Mouse (Mus musculus) limb, embryonic 13.5 days (tissue): Measurements from ENCODE around the gene Fam168a. TPM values are rescaled to one million over a fixed set of nuclear protein-coding genes. Genes with fewer than 3 reads are reported as not detected.

ENCODE experiments used
- ATAC-seq: fragments of 200-750 bp; cut with Nextera tagmentation; 2 replicates; pipeline ENCODE4 v1.8.0; 2017; ENCODE audit warnings: low read depth, moderate number of reproducible peaks, moderate TSS enrichment; ENCODE audit not compliant: low FRiP score
- H3K27ac ChIP-seq: fragments of 300-500 bp; sonication (generic); 2 replicates; pipeline ENCODE4 v1.5.1; 2015; ENCODE audit warnings: inconsistent platforms, mild to moderate bottlenecking, moderate library complexity
- H3K27me3 ChIP-seq: fragments of 300-500 bp; sonication (generic); 2 replicates; pipeline ENCODE4 v1.6.1; 2015; ENCODE audit warnings: mild to moderate bottlenecking, inconsistent platforms
- H3K36me3 ChIP-seq: fragments of 300-500 bp; sonication (generic); 2 replicates; pipeline ENCODE4 v1.6.1; 2015; ENCODE audit warnings: inconsistent platforms, mild to moderate bottlenecking, moderate library complexity
- H3K4me1 ChIP-seq: fragments of 300-500 bp; sonication (generic); 2 replicates; pipeline ENCODE4 v1.6.1; 2015; ENCODE audit warnings: inconsistent platforms
- H3K4me2 ChIP-seq: fragments of 300-500 bp; sonication (generic); replicated peaks from 2 replicates; pipeline ENCODE4 v1.6.1; 2015; ENCODE audit warnings: inconsistent platforms, mild to moderate bottlenecking, moderate library complexity
- H3K4me3 ChIP-seq: fragments of 300-500 bp; sonication (generic); 2 replicates; pipeline ENCODE4 v1.5.1; 2015; ENCODE audit warnings: moderate library complexity, mild to moderate bottlenecking, inconsistent platforms
- H3K9ac ChIP-seq: fragments of 300-500 bp; sonication (generic); 2 replicates; pipeline ENCODE4 v1.6.1; 2015; ENCODE audit warnings: mild to moderate bottlenecking, inconsistent platforms
- H3K9me3 ChIP-seq: fragments of 300-500 bp; sonication (generic); 2 replicates; pipeline ENCODE4 v1.6.1; 2016; ENCODE audit warnings: inconsistent platforms
- WGBS: fragments of 180-500 bp; shearing (Covaris S2); methylation state at CpG from one replicate; pipeline ENCODE4 v1.1.7; 2015; 5-methylcytosine and 5-hydroxymethylcytosine counted together
- polyA plus RNA-seq: library from polyadenylated mRNA; unstranded; fragments of >200 nt; fragmentation: Nextera tagmentation; extraction: Ambion mirVana; gene quantifications from 2 replicates; pipeline ENCODE4 v1.2.1, GENCODE M21; 2015

Fam168a gene
- polyA plus RNA-seq, 1 experiment from 2014 or later = 56.2 TPM

DNA sequence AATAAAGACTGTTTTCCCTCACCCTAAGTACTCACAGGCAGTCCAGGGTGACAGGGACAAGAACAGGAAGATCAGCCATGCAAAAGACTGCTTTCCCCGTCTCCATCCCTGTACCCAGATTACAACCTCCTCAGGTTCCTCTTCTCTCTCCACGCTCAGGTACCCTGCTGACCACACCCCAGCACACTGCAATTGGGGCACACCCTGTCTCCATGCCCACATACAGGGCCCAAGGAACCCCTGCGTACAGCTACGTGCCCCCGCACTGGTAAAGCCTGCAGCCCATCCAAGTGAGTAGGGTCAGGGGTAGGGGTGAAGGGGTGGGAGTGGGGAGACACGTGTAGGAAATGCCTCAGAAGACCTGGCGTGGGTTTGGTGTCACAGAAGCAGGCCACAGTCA lies 128.7 kb downstream of the Fam168a start:
- H3K9ac ChIP-seq = no peak overlapping the region
- no peaks in the 10 kb centered on the region for H3K9me3 ChIP-seq
- no peak overlapping the region for H3K4me2 ChIP-seq
- H3K27me3 ChIP-seq = no peaks in the 10 kb centered on the region
- peaks cover 25% of the 10 kb centered on the region for H3K4me1 ChIP-seq
- WGBS = 90% methylated on average over 7 of the region's 7 CpGs
- no peak overlapping the region for H3K27ac ChIP-seq
- ATAC-seq = no peak
- peaks cover 77% of the 10 kb centered on the region for H3K36me3 ChIP-seq
- H3K4me3 ChIP-seq = no peak overlapping the region

DNA sequence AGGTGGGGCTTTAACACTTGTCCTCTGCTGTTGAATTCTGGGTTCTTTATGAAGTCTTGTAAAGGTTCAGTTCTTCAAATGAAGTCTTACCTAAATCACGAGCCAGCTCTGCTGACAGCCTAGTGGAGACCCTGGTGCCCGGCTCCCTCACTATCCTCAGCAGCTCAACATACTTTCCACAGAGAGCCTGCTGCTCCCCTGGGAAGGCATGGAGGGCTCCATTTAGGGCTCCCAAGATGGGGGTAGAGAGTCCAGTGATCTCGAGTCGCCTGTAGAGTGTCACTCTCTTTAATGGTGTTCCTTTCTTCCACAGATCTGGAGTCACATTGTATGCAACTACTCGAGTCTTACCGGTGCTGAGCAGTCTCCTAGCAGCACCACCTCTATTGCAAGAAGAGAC lies 129.3 kb downstream of the Fam168a start:
- no peak overlapping the region for H3K27ac ChIP-seq
- H3K4me1 ChIP-seq = peaks cover 25% of the 10 kb centered on the region
- ATAC-seq = no peak
- H3K4me2 ChIP-seq = no peak overlapping the region
- peaks cover 77% of the 10 kb centered on the region for H3K36me3 ChIP-seq
- 81% methylated on average over 6 of the region's 6 CpGs for WGBS
- no peak overlapping the region for H3K9ac ChIP-seq
- no peaks in the 10 kb centered on the region for H3K27me3 ChIP-seq
- H3K9me3 ChIP-seq = no peaks in the 10 kb centered on the region
- H3K4me3 ChIP-seq = no peak overlapping the region

DNA sequence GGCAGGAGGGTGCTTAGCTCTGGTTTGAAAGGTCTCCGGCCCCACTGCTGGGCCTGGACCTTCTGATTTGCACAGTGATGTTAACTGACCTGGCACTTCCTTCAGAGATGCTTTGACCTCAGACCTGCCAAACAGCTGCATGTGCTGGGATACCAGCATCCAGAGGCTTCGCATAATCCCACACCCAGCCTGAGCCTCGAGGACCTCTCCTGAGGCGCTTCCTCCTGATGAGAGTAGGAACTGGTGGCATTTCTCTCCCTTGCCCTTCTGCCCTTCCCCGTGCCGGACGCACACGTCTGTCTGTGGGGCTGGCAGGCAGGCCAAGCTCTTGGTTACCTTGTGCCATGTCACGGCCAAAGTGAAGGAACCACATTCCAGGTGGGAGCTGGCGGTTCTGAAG lies 130.2 kb downstream of the Fam168a start:
- no peak overlapping the region; the same call in 1 of the 2 replicates for H3K27ac ChIP-seq
- no peak overlapping the region for H3K4me2 ChIP-seq
- no peak overlapping the region for H3K4me3 ChIP-seq
- peaks cover 25% of the 10 kb centered on the region for H3K4me1 ChIP-seq
- H3K9me3 ChIP-seq = no peaks in the 10 kb centered on the region
- H3K9ac ChIP-seq = no peak overlapping the region
- WGBS = 83% methylated on average over 10 of the region's 10 CpGs
- no peak for ATAC-seq
- no peaks in the 10 kb centered on the region for H3K27me3 ChIP-seq
- peaks cover 73% of the 10 kb centered on the region for H3K36me3 ChIP-seq

DNA sequence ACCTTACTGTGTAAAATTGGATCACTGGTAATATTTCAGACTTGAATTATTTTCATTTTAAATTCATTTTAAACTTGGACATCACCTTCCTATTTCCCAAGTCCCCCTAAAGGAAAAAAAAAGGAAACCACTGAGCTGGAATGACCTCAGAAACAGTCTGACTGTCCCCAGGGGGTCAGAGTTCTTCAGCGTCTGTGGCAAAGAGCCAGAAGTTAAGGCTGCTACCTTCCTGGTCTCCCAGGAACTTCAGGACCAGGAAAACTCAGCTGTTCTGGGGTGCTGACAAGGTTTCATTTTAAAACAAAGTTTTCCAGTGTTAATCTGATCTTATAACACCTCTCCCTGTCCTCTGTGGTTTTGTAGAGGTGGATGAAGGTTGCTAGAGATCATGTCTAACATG lies 131.3 kb downstream of the Fam168a start:
- Histone ChIP-seq H3K4me1 (peaks cover 25% of the 10 kb centered on the region), H3K27me3 (no peaks in the 10 kb centered on the region), H3K4me3 (no peak overlapping the region), H3K4me2 (no peak overlapping the region), H3K9me3 (no peaks in the 10 kb centered on the region), H3K27ac (no peak overlapping the region; the same call in 1 of the 2 replicates), H3K9ac (no peak overlapping the region), H3K36me3 (peaks cover 79% of the 10 kb centered on the region)
- ATAC-seq = no peak
- 49% methylated on average over 1 of the region's 1 CpGs for WGBS

DNA sequence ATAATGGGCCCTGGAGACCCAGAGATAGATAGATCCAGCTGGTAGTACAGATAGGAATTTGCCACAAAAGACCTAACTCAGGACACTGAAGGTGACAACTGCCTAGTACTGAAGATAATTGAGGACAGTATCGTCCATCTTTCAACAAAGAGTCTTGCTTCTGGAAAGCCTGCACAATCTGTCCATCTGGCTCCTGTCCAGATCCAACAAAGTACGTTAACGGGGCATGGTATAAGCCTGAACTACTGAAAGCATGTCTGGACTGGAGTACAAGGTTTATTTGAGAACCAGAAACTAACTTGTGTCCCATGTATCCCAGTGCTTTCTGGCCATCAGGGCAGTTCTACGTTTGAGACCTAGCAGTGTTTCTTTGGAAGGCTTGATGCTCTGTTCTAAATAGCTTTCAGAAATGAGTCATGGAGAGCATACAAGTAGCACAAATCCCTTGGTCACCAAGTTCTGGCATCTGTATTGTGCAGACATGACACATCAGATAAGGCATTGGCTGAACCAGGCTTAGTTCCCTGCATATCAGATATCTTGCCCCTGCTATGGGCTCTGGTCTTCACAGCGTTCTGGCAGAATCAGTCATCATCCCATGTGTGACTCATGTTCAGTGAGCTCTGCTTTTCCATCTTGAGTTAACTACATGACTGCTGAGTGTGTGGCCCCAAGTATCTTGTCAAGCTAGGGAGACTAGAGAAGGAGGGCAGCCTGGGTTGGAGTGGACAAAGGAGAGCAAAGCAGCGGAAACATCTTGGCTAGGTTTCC lies 133.4 kb downstream of the Fam168a start:
- H3K27me3 ChIP-seq = no peaks in the 10 kb centered on the region
- no peak overlapping the region for H3K27ac ChIP-seq
- H3K9me3 ChIP-seq = no peaks in the 10 kb centered on the region
- WGBS = 79% methylated on average over 6 of the region's 6 CpGs
- no peak overlapping the region for H3K9ac ChIP-seq
- no peak overlapping the region for H3K4me2 ChIP-seq
- H3K4me1 ChIP-seq = peaks cover 25% of the 10 kb centered on the region
- peaks cover 59% of the 10 kb centered on the region for H3K36me3 ChIP-seq
- ATAC-seq = no peak
- H3K4me3 ChIP-seq = no peak overlapping the region

DNA sequence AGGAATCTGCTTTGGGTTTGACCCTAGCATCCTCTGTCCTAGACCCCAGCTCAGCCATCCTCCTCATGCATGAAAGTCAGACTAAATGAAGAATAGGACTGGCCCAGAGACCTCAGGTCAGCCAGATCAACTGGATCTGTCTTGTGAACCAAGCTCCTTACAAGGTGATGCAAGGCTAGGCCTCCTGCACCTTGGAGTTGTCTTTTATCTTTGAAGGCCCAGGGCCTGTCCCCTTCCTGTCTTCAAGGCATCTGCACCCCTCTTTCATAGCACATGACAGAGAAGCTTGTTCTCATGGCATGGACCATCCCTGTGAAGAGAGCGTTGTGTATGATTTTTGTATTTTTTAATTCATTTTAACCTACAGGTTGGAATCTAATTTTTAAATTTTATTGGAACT lies 134.5 kb downstream of the Fam168a start:
- H3K27ac ChIP-seq = no peak overlapping the region
- no peak overlapping the region for H3K4me2 ChIP-seq
- no peak for ATAC-seq
- H3K36me3 ChIP-seq = peaks cover 49% of the 10 kb centered on the region
- no peak overlapping the region for H3K9ac ChIP-seq
- H3K9me3 ChIP-seq = no peaks in the 10 kb centered on the region
- H3K27me3 ChIP-seq = no peaks in the 10 kb centered on the region
- no peak overlapping the region for H3K4me3 ChIP-seq
- 98% methylated on average over 1 of the region's 1 CpGs for WGBS
- peaks cover 36% of the 10 kb centered on the region for H3K4me1 ChIP-seq

DNA sequence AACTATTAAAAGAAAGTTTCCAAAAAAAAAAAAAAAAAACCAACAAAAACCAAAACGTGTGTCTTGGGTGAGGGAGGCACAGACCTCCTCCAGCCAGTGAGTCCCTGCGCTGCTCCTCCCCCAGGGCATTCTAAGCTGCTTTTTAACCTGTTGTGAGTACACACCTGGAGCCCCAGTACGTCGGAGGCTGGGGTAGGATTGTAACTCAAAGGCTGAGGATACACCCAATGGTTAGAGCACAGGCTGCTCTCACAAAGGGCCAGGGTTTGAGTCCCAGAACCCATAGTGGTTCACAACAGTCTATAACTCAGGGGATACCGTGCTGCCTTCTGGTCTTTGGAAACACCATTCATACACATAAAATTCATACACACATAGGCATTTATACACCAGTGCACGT lies 135.2 kb downstream of the Fam168a start:
- no peak overlapping the region for H3K27ac ChIP-seq
- peaks cover 42% of the 10 kb centered on the region for H3K36me3 ChIP-seq
- no peak overlapping the region for H3K9ac ChIP-seq
- H3K4me3 ChIP-seq = no peak overlapping the region
- H3K9me3 ChIP-seq = no peaks in the 10 kb centered on the region
- WGBS = 84% methylated on average over 6 of the region's 6 CpGs
- no peak for ATAC-seq
- H3K4me1 ChIP-seq = peaks cover 40% of the 10 kb centered on the region
- no peaks in the 10 kb centered on the region for H3K27me3 ChIP-seq
- H3K4me2 ChIP-seq = no peak overlapping the region

DNA sequence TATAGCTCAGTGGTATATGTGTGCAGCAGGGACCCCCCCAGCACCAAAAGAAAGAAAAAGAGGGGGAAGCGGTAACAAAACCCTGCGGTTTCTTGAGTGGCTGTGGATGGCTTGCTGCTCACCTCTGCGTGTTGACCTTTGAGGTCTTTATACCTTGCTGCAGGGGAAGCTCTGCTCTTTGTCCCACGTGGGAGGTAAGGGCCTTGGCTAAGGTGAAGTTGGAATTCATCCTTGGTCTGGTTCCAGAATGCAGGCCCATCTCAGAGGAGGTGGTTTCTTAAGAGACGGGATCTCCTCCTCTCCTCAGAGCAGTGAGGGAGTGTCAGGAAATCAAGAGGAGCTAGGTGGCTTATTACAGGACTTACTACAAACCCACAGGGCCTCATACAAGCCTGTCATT lies 135.7 kb downstream of the Fam168a start:
- H3K9ac ChIP-seq = no peak overlapping the region
- WGBS = 92% methylated on average over 5 of the region's 5 CpGs
- no peak overlapping the region for H3K27ac ChIP-seq
- H3K4me3 ChIP-seq = no peak overlapping the region
- H3K9me3 ChIP-seq = no peaks in the 10 kb centered on the region
- H3K4me1 ChIP-seq = peaks cover 40% of the 10 kb centered on the region
- H3K27me3 ChIP-seq = no peaks in the 10 kb centered on the region
- ATAC-seq = no peak
- peaks cover 36% of the 10 kb centered on the region for H3K36me3 ChIP-seq
- H3K4me2 ChIP-seq = no peak overlapping the region

DNA sequence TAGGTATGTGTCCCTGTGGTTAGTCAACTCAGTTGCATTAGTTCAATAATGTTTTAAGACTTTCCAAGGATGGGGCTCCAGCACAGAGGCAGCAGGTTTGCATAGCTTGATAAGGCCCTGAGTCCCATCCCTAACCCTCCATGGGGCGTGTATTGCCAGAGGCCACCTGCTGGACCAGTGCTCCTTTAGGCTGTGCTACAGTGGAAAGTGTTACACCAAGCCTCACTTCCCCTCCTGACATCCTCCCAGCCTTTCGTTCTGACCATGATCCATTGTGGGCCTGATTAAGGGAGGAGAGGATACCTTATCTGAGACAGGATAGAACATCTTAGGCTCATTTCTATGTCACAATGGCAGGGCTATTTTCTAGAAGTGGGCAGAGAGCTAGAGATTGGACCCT lies 137.4 kb downstream of the Fam168a start:
- Histone ChIP-seq H3K27me3 (no peaks in the 10 kb centered on the region), H3K27ac (no peak overlapping the region), H3K4me1 (peaks cover 34% of the 10 kb centered on the region), H3K36me3 (peaks cover 27% of the 10 kb centered on the region), H3K9ac (no peak overlapping the region), H3K4me3 (no peak overlapping the region), H3K4me2 (no peak overlapping the region), H3K9me3 (no peaks in the 10 kb centered on the region)
- ATAC-seq = no peak
- 88% methylated on average over 2 of the region's 2 CpGs for WGBS

DNA sequence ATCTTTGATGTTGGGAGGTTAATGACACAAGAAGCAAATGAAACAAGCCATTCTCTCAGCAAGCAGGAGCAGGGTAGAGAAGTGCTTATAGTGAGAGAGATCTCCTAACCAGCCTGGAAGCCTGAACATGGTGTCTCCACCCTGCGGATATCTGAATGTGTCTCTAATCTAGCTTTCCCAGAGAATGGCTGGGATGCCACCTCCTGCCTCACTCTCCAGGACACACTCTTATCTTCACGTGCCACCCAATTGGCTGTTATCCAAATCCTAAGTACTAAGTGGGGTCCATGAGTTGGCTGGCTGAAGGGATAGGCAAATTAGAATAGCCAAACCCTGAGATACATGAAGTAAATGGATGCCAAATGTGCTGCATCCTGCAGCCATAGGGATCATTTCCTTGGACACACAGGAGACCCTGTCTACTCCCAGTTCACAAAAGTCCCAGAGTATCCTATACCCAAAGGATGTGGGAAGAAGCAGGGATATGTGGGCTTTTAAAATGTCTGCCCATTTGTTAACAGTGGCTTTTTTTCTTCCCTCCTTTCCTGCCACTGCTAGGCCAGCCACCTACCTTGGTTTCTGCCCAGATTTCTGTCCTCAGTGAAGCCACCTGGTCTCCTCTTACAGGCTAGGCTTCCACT lies 138.1 kb downstream of the Fam168a start:
- Histone ChIP-seq H3K9ac (no peak overlapping the region), H3K4me2 (no peak overlapping the region), H3K9me3 (no peaks in the 10 kb centered on the region), H3K4me3 (no peak overlapping the region), H3K36me3 (peaks cover 21% of the 10 kb centered on the region), H3K27me3 (no peaks in the 10 kb centered on the region), H3K27ac (no peak overlapping the region), H3K4me1 (peaks cover 30% of the 10 kb centered on the region)
- WGBS = 77% methylated on average over 2 of the region's 2 CpGs
- no peak for ATAC-seq

DNA sequence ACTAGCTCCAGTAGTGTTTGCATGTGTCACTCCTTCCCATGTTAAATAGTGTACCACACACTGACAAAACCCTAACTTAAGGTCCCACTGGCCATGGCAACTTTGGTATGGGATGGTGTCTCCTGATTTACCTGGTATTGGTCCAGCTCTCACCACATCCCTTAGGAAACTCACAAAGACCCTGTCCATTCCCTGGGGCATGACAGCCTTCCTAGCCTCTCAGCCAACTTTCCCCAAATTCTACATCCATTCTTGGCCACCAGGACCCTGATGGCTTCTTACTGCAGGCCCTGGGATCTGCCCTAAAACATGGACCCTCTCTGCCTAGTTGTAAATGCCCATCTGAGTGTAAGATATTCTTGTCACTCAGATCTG lies 138.6 kb downstream of the Fam168a start:
- no peaks in the 10 kb centered on the region for H3K9me3 ChIP-seq
- no peak overlapping the region for H3K4me3 ChIP-seq
- H3K9ac ChIP-seq = no peak overlapping the region
- peaks cover 18% of the 10 kb centered on the region for H3K36me3 ChIP-seq
- no peaks in the 10 kb centered on the region for H3K27me3 ChIP-seq
- ATAC-seq = no peak
- H3K4me1 ChIP-seq = peaks cover 25% of the 10 kb centered on the region
- H3K4me2 ChIP-seq = no peak overlapping the region
- H3K27ac ChIP-seq = peak overlapping the region; percentile 58; the same call in 1 of the 2 replicates

DNA sequence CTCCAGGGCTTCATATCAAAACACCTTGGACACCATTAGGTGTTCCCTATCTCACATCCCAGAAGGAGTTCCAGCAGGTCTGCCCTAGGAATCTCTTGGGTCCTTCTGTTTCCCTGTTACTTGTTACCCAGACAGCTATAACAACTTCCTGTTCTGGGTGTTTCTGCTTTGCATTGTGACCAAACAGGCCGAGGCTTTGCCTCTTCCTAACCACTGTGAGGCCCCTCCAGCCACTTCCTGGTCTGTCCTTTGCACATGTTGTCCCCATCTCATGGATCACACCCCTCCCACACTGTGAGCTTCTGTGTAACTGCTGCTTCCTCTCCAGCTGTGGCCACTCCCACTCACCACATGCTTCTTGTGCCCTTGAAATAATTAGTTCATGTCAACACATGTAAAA lies 139.0 kb downstream of the Fam168a start:
- Histone ChIP-seq H3K9me3 (no peaks in the 10 kb centered on the region), H3K4me2 (no peak overlapping the region), H3K9ac (no peak overlapping the region), H3K27ac (peak overlapping the region; percentile 58; the same call in 1 of the 2 replicates), H3K4me1 (peaks cover 23% of the 10 kb centered on the region), H3K4me3 (no peak overlapping the region), H3K27me3 (no peaks in the 10 kb centered on the region), H3K36me3 (peaks cover 18% of the 10 kb centered on the region)
- 8% methylated on average over 1 of the region's 1 CpGs for WGBS
- no peak for ATAC-seq
